Mouse (Mus musculus) common myeloid progenitor, adult 5-6 weeks (primary cell): ENCODE measurements around the gene Plekha5. TPM values are rescaled to one million over a fixed set of nuclear protein-coding genes. Genes with fewer than 3 reads are reported as not detected.

Source experiments
- ATAC-seq: replicated peaks from 2 replicates; pipeline ENCODE4 v1.8.0; 2016; ENCODE audit warnings: low read depth, mild to moderate bottlenecking, moderate TSS enrichment, inconsistent platforms; ENCODE audit not compliant: poor library complexity, severe bottlenecking
- total RNA-seq: library from RNA; stranded (forward); fragments of 200-1000, 187-1606 nt; gene quantifications from 2 replicates; pipeline ENCODE4 v1.2.3, GENCODE M21; 2017

Gene Plekha5
- total RNA-seq, 1 experiment from 2014 or later, result 15.6 TPM

GRCm38 (mm10) chr6:140629176-140629859 is 205.5 kb downstream of the Plekha5 start:
- ATAC-seq, result no peak

- ATAC-seq, result no peak
Measured at GRCm38 (mm10) chr6:140630306-140630705, 206.5 kb downstream of the Plekha5 start.

GRCm38 (mm10) chr6:140633616-140634015 is 209.8 kb downstream of the Plekha5 start:
- ATAC-seq, result no peak

DNA sequence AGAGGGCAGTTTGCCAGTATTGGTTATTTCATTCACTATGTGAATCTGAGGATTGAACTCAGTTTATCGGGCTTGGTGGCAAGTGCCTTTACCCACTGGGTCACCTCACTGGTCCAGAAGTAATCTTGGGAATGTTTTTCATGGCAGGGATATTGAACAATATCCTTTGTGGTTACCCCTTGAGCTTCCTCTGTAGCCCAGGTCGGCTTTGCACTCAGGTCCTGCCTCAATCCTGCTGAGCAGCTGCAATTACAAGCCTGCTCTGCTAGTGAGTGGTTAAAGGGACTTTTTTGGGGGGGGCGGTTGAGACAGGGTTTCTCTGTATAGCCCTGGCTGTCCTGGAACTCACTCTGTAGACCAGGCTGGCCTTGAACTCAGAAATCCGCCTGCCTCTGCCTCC is 212.4 kb downstream of the Plekha5 start:
- ATAC-seq, result no peak

DNA sequence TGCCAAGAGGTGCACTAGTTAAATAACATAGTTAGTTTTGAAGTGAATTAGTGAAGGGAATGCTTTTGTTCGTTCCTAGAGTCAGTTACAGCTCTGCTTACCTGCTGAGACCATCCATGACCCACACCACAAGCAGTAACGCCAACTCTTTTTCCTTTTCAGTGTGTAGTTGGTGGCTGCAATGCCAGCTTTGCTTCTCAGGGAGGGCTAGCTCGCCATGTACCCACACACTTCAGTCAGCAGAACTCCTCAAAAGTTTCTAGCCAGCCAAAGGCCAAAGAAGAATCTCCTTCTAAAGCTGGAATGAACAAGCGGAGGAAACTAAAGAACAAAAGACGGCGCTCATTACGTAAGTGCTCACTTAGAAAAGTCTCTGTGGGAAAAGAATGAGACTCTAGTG is 218.2 kb downstream of the Plekha5 start:
- ATAC-seq, result no peak

GRCm38 (mm10) chr6:140642655-140643054 is 218.8 kb downstream of the Plekha5 start:
- ATAC-seq, result no peak

DNA sequence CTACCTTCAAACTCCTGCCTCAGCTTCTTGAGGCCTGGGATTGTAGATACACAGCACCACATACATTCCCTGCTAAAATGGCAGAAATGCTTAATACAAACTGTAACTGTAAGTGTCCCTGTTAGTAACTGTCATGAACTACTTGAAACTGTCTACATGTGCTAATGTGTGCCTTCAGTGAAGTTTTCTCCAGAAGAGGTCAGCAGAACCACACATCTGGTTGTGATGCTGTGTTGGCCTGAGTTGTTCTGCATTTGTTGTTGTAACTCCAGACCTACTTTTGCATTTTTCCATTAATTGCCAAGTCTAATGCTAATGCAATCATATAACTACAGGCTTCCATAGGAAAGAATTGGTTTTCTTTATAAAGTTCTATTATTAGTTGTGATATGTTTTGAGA is 222.1 kb downstream of the Plekha5 start:
- no peak for ATAC-seq

Other genes starting within 250 kb of the Plekha5 start
- gene Aebp2, start 198.6 kb downstream of the Plekha5 start, total RNA-seq, result 69.4 and 79.7 TPM in 2 replicates